Mouse (Mus musculus) forebrain, embryonic 14.5 days (tissue): ENCODE measurements at regions not wholly inside any gene's neighbourhood (a gene's known extent, or its start where the extent isn't known, plus 50 kb on each side); places are given as distances from the start of the nearest gene placed in this dataset.

ENCODE experiments used
- ATAC-seq: fragments of 200-750 bp; cut with Nextera tagmentation; 2 replicates; pipeline ENCODE4 v1.8.0; 2017; ENCODE audit warnings: mild to moderate bottlenecking, moderate library complexity
- DNase-seq: peaks from one replicate; pipeline ENCODE4 v3.0.0-alpha.2; 2015; ENCODE audit warnings: low spot score
- H3K27ac ChIP-seq: fragments of 300-500 bp; sonication (generic); 2 replicates; pipeline ENCODE4 v1.5.1; 2014; ENCODE audit warnings: low read depth, mild to moderate bottlenecking, control low read depth, low read length, moderate library complexity
- H3K27me3 ChIP-seq: fragments of 300-500 bp; sonication (generic); replicated peaks from 2 replicates; pipeline ENCODE4 v1.6.1; 2014; ENCODE audit warnings: low read length, control low read depth, mixed read lengths; ENCODE audit not compliant: control insufficient read depth, insufficient read depth
- H3K36me3 ChIP-seq: fragments of 300-500 bp; sonication (generic); 2 replicates; pipeline ENCODE4 v1.6.1; 2014; ENCODE audit warnings: low read length, control low read depth; ENCODE audit not compliant: control insufficient read depth, insufficient read depth
- H3K4me1 ChIP-seq: fragments of 300-500 bp; sonication (generic); 2 replicates; pipeline ENCODE4 v1.6.1; 2014; ENCODE audit warnings: antibody characterized with exemption, low read length, control low read depth; ENCODE audit not compliant: control insufficient read depth, insufficient read depth
- H3K4me2 ChIP-seq: fragments of 300-500 bp; sonication (generic); 2 replicates; pipeline ENCODE4 v1.6.1; 2014; ENCODE audit warnings: mild to moderate bottlenecking, control low read depth, low read length
- H3K4me3 ChIP-seq: fragments of 300-500 bp; sonication (generic); 2 replicates; pipeline ENCODE4 v1.5.1; 2014; ENCODE audit warnings: low read depth, low read length, control low read depth
- H3K9ac ChIP-seq: fragments of 300-500 bp; sonication (generic); 2 replicates; pipeline ENCODE4 v1.6.1; 2014; ENCODE audit warnings: mild to moderate bottlenecking, low read length, control low read depth, moderate library complexity
- H3K9me3 ChIP-seq: fragments of 300-500 bp; sonication (generic); replicated peaks from 2 replicates; pipeline ENCODE4 v1.6.1; 2016; ENCODE audit warnings: low read length, control low read depth, mixed read lengths; ENCODE audit not compliant: control insufficient read depth
- WGBS: fragments of 180-500 bp; shearing (Covaris S2); extraction: QIAGEN DNeasy Blood & Tissue Kit; methylation state at CpG from one replicate; pipeline ENCODE4 v1.1.7; 2014; 5-methylcytosine and 5-hydroxymethylcytosine counted together

DNA sequence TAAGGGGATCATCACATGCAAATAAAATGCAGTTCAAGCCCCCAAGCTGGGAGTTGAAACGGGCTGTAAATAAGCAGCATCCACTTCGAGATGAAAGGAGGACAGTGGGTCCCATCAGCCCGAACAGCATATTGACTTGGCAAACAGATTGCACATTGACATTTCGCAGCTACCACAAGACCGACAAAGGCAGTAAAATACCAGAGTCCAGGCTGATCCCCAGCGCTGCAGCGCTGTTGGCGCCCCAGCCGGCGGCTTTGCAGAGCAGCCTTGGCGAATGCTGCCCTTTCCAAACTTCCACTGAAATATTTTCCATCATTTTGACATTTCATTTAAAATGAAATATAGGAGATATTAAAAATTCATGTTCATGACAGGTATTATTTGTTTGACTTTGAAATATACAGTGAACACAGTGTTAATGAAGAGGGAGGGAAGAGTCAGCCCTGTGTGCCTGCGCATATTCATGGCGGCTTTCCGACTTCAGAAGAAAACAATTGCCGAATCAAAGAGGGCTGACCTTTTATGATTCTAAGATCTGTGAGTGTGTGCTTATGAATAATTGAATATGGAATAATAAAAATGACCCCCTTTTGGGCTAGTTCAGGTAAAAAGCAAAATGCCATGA lies 98.4 kb downstream of the Sqor start:
- no peaks in the 10 kb centered on the region for H3K9me3 ChIP-seq
- no peak overlapping the region for H3K4me3 ChIP-seq
- H3K4me1 ChIP-seq, result no peaks in the 10 kb centered on the region
- no peak overlapping the region for H3K27ac ChIP-seq
- ATAC-seq, result no peak
- H3K4me2 ChIP-seq, result no peak overlapping the region
- WGBS, result 86% methylated on average over 15 of the region's 15 CpGs
- H3K27me3 ChIP-seq, result no peaks in the 10 kb centered on the region
- peak; percentile 5 for DNase-seq
- no peaks in the 10 kb centered on the region for H3K36me3 ChIP-seq
- no peak overlapping the region for H3K9ac ChIP-seq

GRCm38 (mm10) chr2:122863971-122864348 lies 98.9 kb downstream of the Sqor start:
- Histone ChIP-seq H3K9me3 (no peaks in the 10 kb centered on the region), H3K9ac (no peak overlapping the region)

DNA sequence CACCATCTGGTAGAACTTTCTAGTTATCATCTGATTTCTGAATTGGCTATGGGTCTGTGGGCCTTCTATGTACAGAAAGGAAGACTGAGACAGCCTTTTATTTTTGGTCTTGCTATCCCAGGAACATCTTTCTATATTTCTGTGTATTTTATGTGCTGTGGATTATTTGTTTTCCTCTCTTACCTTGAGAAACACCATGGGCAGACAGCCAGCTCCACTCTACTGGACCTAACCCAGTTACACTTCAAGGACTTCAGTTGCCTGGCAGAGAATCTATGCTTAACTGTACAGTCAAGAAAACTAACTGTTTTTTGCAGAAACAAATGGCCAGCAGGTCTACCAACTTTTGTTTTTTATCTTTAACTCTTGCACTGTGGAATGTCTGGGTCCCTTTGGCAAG lies 122.1 kb downstream of the Sqor start:
- DNase-seq (no peak), ATAC-seq (no peak)
- Histone ChIP-seq H3K4me3 (no peak overlapping the region), H3K9ac (no peak overlapping the region), H3K27ac (no peak overlapping the region), H3K4me2 (no peak overlapping the region), H3K9me3 (no peaks in the 10 kb centered on the region), H3K36me3 (no peaks in the 10 kb centered on the region), H3K27me3 (no peaks in the 10 kb centered on the region), H3K4me1 (no peaks in the 10 kb centered on the region)

More at GRCm38 (mm10) chr2:122863971-122864348, 98.9 kb downstream of the Sqor start:
- Histone ChIP-seq H3K27me3 (no peaks in the 10 kb centered on the region), H3K4me3 (no peak overlapping the region), H3K4me1 (no peaks in the 10 kb centered on the region), H3K27ac (no peak overlapping the region), H3K4me2 (no peak overlapping the region), H3K36me3 (no peaks in the 10 kb centered on the region)
- DNase-seq (no peak), ATAC-seq (no peak)
- WGBS, result 84% methylated on average over 1 of the region's 1 CpGs

- Histone ChIP-seq H3K27me3 (no peaks in the 10 kb centered on the region), H3K27ac (no peak overlapping the region), H3K9ac (no peak overlapping the region), H3K4me2 (no peak overlapping the region), H3K36me3 (no peaks in the 10 kb centered on the region), H3K9me3 (no peaks in the 10 kb centered on the region), H3K4me1 (no peaks in the 10 kb centered on the region), H3K4me3 (no peak overlapping the region)
- ATAC-seq, result no peak
- no peak for DNase-seq
These were observed 122.5 kb downstream of the Sqor start for GRCm38 (mm10) chr2:122887526-122887925.

DNA sequence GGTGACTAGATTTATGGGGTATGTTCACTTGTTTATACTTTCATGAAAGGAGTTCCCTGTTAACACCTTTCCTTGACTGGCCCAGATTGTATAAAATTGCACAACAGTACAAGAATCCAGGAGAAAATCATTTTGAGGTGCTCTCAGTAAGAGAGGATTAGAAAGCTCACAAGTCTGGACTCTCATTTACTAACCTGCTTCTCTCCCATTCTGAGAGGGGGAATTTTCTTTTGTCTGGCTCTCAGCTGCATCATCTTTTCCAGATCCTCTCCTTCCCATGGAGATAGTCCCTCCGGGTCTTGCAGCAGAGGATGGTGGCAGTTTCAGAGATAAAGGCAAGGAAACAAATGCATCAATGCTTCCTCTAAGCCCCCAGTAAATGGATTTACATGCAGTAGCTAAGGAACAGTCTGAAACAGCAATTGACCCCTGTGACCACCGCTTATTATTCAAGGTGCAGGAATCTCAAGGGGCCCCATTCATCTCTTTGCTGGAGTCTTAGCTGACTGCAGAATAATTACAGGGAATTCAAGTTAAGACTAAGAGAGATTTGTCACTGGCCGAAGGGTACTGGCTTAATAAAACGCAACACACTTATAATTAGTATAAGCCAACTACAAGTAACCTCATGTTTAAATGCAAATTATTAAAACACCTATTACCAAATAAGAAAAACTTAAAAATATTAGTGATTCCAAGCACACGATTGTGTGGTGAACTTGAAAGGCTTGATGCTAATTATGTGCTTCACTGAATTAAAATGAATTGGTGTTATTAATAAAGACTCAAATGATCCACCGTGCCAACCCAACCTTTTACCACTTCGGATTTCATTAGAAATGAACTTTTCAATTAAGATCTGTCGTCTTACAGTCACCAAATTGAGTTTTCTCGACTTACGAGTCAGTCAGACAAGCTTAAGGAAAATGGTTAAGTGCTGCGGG lies 140.4 kb downstream of the Sqor start:
- no peaks in the 10 kb centered on the region for H3K27me3 ChIP-seq
- no peak overlapping the region for H3K27ac ChIP-seq
- ATAC-seq, result peak; percentile 68; the same call in 1 of the 2 replicates
- H3K4me3 ChIP-seq, result no peak overlapping the region
- DNase-seq, result peak; percentile 41
- no peaks in the 10 kb centered on the region for H3K9me3 ChIP-seq
- no peaks in the 10 kb centered on the region for H3K36me3 ChIP-seq
- WGBS, result 6% methylated on average over 11 of the region's 11 CpGs
- no peak overlapping the region for H3K4me2 ChIP-seq
- H3K4me1 ChIP-seq, result 0 out of 2 replicates have a peak, but pooled peaks cover 3% of the 10 kb centered on the region
- no peak overlapping the region for H3K9ac ChIP-seq

DNA sequence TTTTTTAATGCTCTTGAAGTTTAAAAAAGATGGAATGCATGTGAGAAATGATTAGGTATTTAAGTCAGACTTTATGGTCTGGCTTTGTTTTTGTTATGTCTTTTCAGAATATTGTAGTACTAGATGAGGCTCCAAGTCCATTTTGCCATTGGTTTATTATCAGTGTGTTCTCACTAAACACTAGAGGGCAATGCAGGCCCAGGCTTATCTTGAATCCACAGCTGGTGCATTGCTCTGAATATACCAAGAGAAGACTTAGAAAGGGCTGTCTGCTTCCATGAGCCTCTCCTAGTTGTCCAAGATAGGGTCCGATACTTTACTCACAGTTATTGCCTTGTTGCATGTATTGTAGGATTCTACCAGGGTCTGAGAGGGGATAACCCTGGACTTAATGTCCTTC lies 151.7 kb downstream of the Sqor start:
- Histone ChIP-seq H3K27ac (no peak overlapping the region), H3K4me1 (no peaks in the 10 kb centered on the region), H3K27me3 (no peaks in the 10 kb centered on the region), H3K4me2 (no peak overlapping the region), H3K9me3 (no peaks in the 10 kb centered on the region), H3K36me3 (no peaks in the 10 kb centered on the region), H3K4me3 (no peak overlapping the region), H3K9ac (no peak overlapping the region)
- peak; percentile 63 for DNase-seq
- ATAC-seq, result no peak
- WGBS, result 94% methylated on average over 1 of the region's 1 CpGs

GRCm38 (mm10) chr2:122937922-122938321 lies 172.9 kb downstream of the Sqor start:
- Histone ChIP-seq H3K27ac (no peak overlapping the region), H3K4me1 (no peaks in the 10 kb centered on the region), H3K36me3 (no peaks in the 10 kb centered on the region), H3K9me3 (no peaks in the 10 kb centered on the region), H3K27me3 (no peaks in the 10 kb centered on the region), H3K4me2 (no peak overlapping the region), H3K9ac (no peak overlapping the region), H3K4me3 (no peak overlapping the region)
- 38% methylated on average over 4 of the region's 4 CpGs for WGBS
- DNase-seq, result peak; percentile 34
- no peak for ATAC-seq

DNA sequence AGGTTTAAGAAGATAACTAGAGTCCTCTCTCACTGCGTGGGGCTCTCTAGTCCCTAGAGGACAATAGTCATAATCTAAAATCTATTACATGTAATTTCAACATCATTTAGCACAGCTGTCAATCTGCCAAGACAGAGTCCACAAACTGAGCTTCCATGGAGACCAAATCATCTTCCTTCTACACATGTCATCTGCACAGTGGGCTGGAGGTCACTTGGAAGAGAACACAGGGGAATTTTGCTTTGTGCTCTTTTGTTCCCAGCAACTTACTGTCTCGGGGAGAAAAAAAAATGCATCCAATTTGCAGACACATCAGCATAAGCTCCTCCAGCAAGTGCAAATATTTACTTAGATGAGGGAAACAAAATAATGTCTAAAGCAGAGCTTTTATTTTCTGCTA lies 179.8 kb downstream of the Sqor start:
- DNase-seq, result peak; percentile 34
- 69% methylated on average over 2 of the region's 2 CpGs for WGBS
- H3K27me3 ChIP-seq, result no peaks in the 10 kb centered on the region
- H3K4me1 ChIP-seq, result no peaks in the 10 kb centered on the region
- H3K27ac ChIP-seq, result no peak overlapping the region
- no peaks in the 10 kb centered on the region for H3K9me3 ChIP-seq
- H3K36me3 ChIP-seq, result no peaks in the 10 kb centered on the region
- ATAC-seq, result no peak
- no peak overlapping the region for H3K4me3 ChIP-seq
- no peak overlapping the region for H3K4me2 ChIP-seq
- no peak overlapping the region for H3K9ac ChIP-seq

- Histone ChIP-seq H3K36me3 (no peaks in the 10 kb centered on the region), H3K4me2 (no peak overlapping the region), H3K27ac (no peak overlapping the region), H3K4me1 (no peaks in the 10 kb centered on the region), H3K9ac (no peak overlapping the region), H3K4me3 (no peak overlapping the region), H3K27me3 (no peaks in the 10 kb centered on the region), H3K9me3 (no peaks in the 10 kb centered on the region)
- ATAC-seq, result no peak
- no peak for DNase-seq
- 91% methylated on average over 3 of the region's 3 CpGs for WGBS
These were observed 180.9 kb downstream of the Sqor start for GRCm38 (mm10) chr2:122945891-122946290.
